Mouse (Mus musculus) kidney, adult 2 months (tissue): ENCODE data around the gene Slc45a2.

Experiments used
- CTCF ChIP-seq: fragments of 200-500 bp; conservative IDR thresholded peaks from 2 replicates; pipeline ENCODE4 v1.5.1; 2011; ENCODE audit warnings: low read depth, mild to moderate bottlenecking, control low read depth, low read length, moderate library complexity, mixed read lengths; ENCODE audit not compliant: insufficient read depth, insufficient read length
- POLR2A ChIP-seq: fragments of 200-500 bp; IDR thresholded peaks from one replicate; pipeline ENCODE4 v1.6.1; 2011; ENCODE audit warnings: low read depth, low read length, control low read depth

DNA sequence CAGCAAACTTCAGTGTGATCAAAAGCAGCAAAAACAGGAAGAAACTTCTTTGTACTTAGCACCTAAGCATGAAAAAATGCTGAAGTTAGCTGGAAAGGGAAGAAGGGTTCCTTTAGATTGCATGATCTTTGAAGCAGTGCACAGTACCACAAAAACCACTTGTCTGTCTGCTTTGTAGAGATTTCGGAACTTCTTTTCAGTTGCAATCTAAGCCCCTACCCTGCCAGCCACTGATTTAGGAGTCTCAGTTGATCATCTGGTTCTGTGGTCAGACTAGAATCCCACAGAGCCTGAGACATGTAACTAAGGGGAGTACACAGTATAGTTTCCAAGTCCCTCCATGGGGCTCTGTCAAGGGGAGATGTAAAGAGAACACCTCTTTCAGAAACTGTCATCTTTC, 47.1 kb upstream of the Slc45a2 start:
- no peak for TF ChIP-seq CTCF
- no peak for TF ChIP-seq POLR2A
